Mouse (Mus musculus): ENCODE measurements around the gene Mapk13. TPM values are rescaled to one million over a fixed set of nuclear protein-coding genes. Genes with fewer than 3 reads are reported as not detected.

Mapk13 gene
- polyA plus RNA-seq, 1 experiment from 2014 or later = 211 TPM

GRCm38 (mm10) chr17:28803316-28803715 lies 34.2 kb downstream of the Mapk13 start:
- H3K36me3 ChIP-seq (ENCODE audit: control insufficient read depth, insufficient read depth, low read length) = peaks cover 6% of the 10 kb centered on the region
- H3K4me1 ChIP-seq (replicated peaks; ENCODE audit: control insufficient read depth, insufficient read depth) = peaks cover 3% of the 10 kb centered on the region; the same call in 1 of the 2 replicates
- 86% methylated on average over 1 of the region's 1 CpGs for WGBS
- H3K27me3 ChIP-seq (ENCODE audit: control insufficient read depth, insufficient read depth, low read length) = no peaks in the 10 kb centered on the region
- H3K4me3 ChIP-seq (ENCODE audit: low read depth, low read length) = no peak overlapping the region
- H3K9ac ChIP-seq (ENCODE audit: low read length) = no peak overlapping the region
- TF ChIP-seq EP300 (optimal IDR thresholded peaks at IDR 0.05) = no peak
- TF ChIP-seq CTCF (IDR thresholded peaks at IDR 0.05; ENCODE audit: low read depth) = no peak
- no peak for DNase-seq (ENCODE audit: low spot score)
- no peak overlapping the region for H3K4me2 ChIP-seq (replicated peaks; ENCODE audit: low read depth)
- ATAC-seq (ENCODE audit: low FRiP score, low TSS enrichment) = no peak
- H3K9me3 ChIP-seq (ENCODE audit: control insufficient read depth, low read length) = no peaks in the 10 kb centered on the region
- H3K27ac ChIP-seq (replicated peaks) = no peak overlapping the region

- Histone ChIP-seq H3K36me3 (ENCODE audit: control insufficient read depth, insufficient read depth, low read length) (peaks cover 6% of the 10 kb centered on the region), H3K4me3 (ENCODE audit: low read depth, low read length) (no peak overlapping the region), H3K4me1 (replicated peaks; ENCODE audit: control insufficient read depth, insufficient read depth) (no peaks in the 10 kb centered on the region; the same call in 1 of the 2 replicates), H3K27me3 (ENCODE audit: control insufficient read depth, insufficient read depth, low read length) (no peaks in the 10 kb centered on the region), H3K9ac (ENCODE audit: low read length) (no peak overlapping the region), H3K9me3 (ENCODE audit: control insufficient read depth, low read length) (no peaks in the 10 kb centered on the region), H3K4me2 (replicated peaks; ENCODE audit: low read depth) (no peak overlapping the region), H3K27ac (replicated peaks) (no peak overlapping the region)
- no peak for ATAC-seq (ENCODE audit: low FRiP score, low TSS enrichment)
- DNase-seq (ENCODE audit: low spot score) = no peak
- TF ChIP-seq CTCF (IDR thresholded peaks at IDR 0.05; ENCODE audit: low read depth) = no peak
- TF ChIP-seq EP300 (optimal IDR thresholded peaks at IDR 0.05) = no peak
- 87% methylated on average over 6 of the region's 6 CpGs for WGBS
These were observed 35.9 kb downstream of the Mapk13 start for GRCm38 (mm10) chr17:28804973-28805372.

DNA sequence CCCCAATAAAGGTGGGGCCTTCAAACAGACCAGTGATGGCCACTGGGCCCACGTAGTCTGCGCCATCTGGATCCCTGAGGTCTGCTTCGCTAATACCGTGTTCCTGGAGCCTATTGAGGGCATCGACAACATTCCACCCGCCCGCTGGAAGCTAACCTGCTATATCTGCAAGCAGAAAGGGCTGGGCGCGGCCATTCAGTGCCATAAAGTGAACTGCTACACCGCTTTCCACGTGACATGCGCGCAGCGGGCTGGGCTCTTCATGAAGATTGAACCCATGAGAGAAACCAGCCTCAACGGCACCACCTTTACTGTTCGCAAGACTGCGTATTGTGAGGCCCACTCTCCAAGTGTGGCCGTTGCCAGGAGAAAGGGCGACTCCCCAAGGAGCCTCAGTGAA lies 37.7 kb downstream of the Mapk13 start:
- Histone ChIP-seq H3K9me3 (ENCODE audit: control insufficient read depth, low read length) (no peaks in the 10 kb centered on the region), H3K4me3 (ENCODE audit: low read depth, low read length) (no peak overlapping the region), H3K27ac (replicated peaks) (no peak overlapping the region), H3K27me3 (ENCODE audit: control insufficient read depth, insufficient read depth, low read length) (no peaks in the 10 kb centered on the region), H3K4me1 (replicated peaks; ENCODE audit: control insufficient read depth, insufficient read depth) (no peaks in the 10 kb centered on the region; the same call in 1 of the 2 replicates), H3K36me3 (ENCODE audit: control insufficient read depth, insufficient read depth, low read length) (peaks cover 10% of the 10 kb centered on the region), H3K4me2 (replicated peaks; ENCODE audit: low read depth) (no peak overlapping the region), H3K9ac (ENCODE audit: low read length) (no peak overlapping the region)
- no peak for DNase-seq (ENCODE audit: low spot score)
- 94% methylated on average over 19 of the region's 19 CpGs for WGBS
- TF ChIP-seq EP300 (optimal IDR thresholded peaks at IDR 0.05) = no peak
- no peak for TF ChIP-seq CTCF (IDR thresholded peaks at IDR 0.05; ENCODE audit: low read depth)
- no peak for ATAC-seq (ENCODE audit: low FRiP score, low TSS enrichment)

DNA sequence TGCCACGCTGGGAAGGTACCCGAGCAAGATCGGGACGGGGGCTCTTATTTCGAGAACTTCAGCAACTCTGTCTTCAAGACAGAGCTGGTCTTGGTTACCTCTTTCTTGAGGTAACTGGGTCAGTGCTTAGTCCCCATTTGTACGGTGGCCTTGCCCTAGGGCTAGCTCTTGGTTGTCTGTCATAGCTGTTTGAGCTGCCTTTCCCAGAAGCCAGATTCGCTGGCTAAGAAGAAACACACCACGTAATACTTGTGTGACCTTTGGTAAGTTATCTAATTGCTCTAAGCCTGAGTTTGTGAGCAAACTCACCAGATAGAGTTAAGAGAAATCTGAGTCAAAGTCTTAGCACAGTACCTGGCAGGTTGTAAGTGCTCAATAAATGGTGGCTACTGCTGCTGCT lies 39.6 kb downstream of the Mapk13 start:
- H3K36me3 ChIP-seq (ENCODE audit: control insufficient read depth, insufficient read depth, low read length) = peaks cover 12% of the 10 kb centered on the region
- H3K27me3 ChIP-seq (ENCODE audit: control insufficient read depth, insufficient read depth, low read length) = no peaks in the 10 kb centered on the region
- ATAC-seq (ENCODE audit: low FRiP score, low TSS enrichment) = peak; percentile 56
- peak; percentile 29 for DNase-seq (ENCODE audit: low spot score)
- H3K27ac ChIP-seq (replicated peaks) = peak overlapping the region; percentile 24; the same call in 1 of the 2 replicates
- no peak overlapping the region for H3K9ac ChIP-seq (ENCODE audit: low read length)
- H3K9me3 ChIP-seq (ENCODE audit: control insufficient read depth, low read length) = no peaks in the 10 kb centered on the region
- no peak overlapping the region for H3K4me3 ChIP-seq (ENCODE audit: low read depth, low read length)
- no peak overlapping the region for H3K4me2 ChIP-seq (replicated peaks; ENCODE audit: low read depth)
- WGBS = 92% methylated on average over 8 of the region's 8 CpGs
- no peaks in the 10 kb centered on the region; the same call in 1 of the 2 replicates for H3K4me1 ChIP-seq (replicated peaks; ENCODE audit: control insufficient read depth, insufficient read depth)
- TF ChIP-seq CTCF (IDR thresholded peaks at IDR 0.05; ENCODE audit: low read depth) = no peak
- TF ChIP-seq EP300 (optimal IDR thresholded peaks at IDR 0.05) = no peak

DNA sequence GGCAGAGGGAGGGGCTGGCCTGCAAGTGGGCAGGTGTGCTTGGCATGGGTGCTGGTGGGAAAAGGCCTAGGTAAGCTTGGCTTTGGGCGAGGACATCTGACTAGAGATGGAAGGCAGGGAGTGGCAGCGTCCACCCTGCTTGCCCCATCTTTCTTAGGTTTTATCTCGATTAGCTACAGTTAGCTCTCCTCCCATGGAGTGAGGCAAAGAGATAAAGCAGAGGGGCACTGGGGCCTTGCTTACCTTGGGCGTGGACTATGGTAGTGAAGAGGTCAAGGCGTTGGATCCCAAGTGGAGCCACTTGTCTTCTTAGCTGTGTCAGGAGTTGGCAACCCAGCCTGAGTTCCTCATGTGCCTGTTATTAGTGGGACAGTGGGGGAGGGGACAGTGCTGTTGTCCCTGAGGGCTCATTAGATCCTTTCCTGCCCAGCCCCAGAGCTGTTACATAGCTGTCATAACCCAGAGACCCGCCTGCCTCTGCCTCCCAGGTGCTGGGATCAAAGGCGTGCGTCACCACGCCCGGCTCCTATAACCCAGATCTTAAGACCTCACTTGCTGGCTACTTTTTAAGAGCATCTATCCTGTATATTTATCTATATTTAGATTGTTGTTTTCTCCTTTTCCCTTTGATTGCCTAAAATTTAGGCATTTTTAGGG lies 40.2 kb downstream of the Mapk13 start:
- WGBS = 88% methylated on average over 10 of the region's 10 CpGs
- no peak overlapping the region for H3K9ac ChIP-seq (ENCODE audit: low read length)
- H3K9me3 ChIP-seq (ENCODE audit: control insufficient read depth, low read length) = no peaks in the 10 kb centered on the region
- no peak overlapping the region for H3K4me2 ChIP-seq (replicated peaks; ENCODE audit: low read depth)
- peaks cover 12% of the 10 kb centered on the region for H3K36me3 ChIP-seq (ENCODE audit: control insufficient read depth, insufficient read depth, low read length)
- no peak for TF ChIP-seq EP300 (optimal IDR thresholded peaks at IDR 0.05)
- TF ChIP-seq CTCF (IDR thresholded peaks at IDR 0.05; ENCODE audit: low read depth) = no peak
- peak; percentile 22 for ATAC-seq (ENCODE audit: low FRiP score, low TSS enrichment)
- no peaks in the 10 kb centered on the region; the same call in 1 of the 2 replicates for H3K4me1 ChIP-seq (replicated peaks; ENCODE audit: control insufficient read depth, insufficient read depth)
- peak; percentile 41 for DNase-seq (ENCODE audit: low spot score)
- no peak overlapping the region for H3K4me3 ChIP-seq (ENCODE audit: low read depth, low read length)
- 0 out of 2 replicates have a peak overlapping the region, but pooled peaks have one; percentile 4 for H3K27ac ChIP-seq (replicated peaks)
- H3K27me3 ChIP-seq (ENCODE audit: control insufficient read depth, insufficient read depth, low read length) = no peaks in the 10 kb centered on the region

DNA sequence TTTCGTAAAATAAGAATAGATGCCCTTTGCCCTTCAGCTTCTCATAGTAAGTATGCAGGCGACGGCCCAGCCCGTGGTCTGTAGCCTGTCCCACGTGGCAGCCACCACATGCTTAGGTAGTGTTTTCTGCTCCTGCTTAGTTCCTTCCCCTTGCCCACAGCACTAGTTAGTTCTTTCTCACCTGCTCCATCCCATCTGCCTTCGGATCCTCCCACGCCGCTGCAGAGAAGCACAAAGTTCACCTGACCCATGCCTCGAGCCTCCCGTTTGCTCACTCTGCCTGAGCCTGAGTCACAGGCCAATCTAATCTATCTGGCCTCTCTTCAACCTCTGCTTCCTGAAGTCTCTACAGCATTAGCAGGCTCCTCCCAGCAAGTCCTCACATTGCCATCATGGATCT lies 43.2 kb downstream of the Mapk13 start:
- H3K27me3 ChIP-seq (ENCODE audit: control insufficient read depth, insufficient read depth, low read length) = no peaks in the 10 kb centered on the region
- no peak overlapping the region for H3K4me3 ChIP-seq (ENCODE audit: low read depth, low read length)
- H3K36me3 ChIP-seq (ENCODE audit: control insufficient read depth, insufficient read depth, low read length) = peaks cover 6% of the 10 kb centered on the region; the same call in 1 of the 2 replicates
- peak; percentile 74 for DNase-seq (ENCODE audit: low spot score)
- ATAC-seq (ENCODE audit: low FRiP score, low TSS enrichment) = peak; percentile 82
- no peaks in the 10 kb centered on the region; the same call in 1 of the 2 replicates for H3K4me1 ChIP-seq (replicated peaks; ENCODE audit: control insufficient read depth, insufficient read depth)
- no peaks in the 10 kb centered on the region for H3K9me3 ChIP-seq (ENCODE audit: control insufficient read depth, low read length)
- no peak overlapping the region for H3K4me2 ChIP-seq (replicated peaks; ENCODE audit: low read depth)
- 83% methylated on average over 10 of the region's 10 CpGs for WGBS
- H3K27ac ChIP-seq (replicated peaks) = no peak overlapping the region
- TF ChIP-seq CTCF (IDR thresholded peaks at IDR 0.05; ENCODE audit: low read depth) (no peak), EP300 (optimal IDR thresholded peaks at IDR 0.05) (no peak)
- H3K9ac ChIP-seq (ENCODE audit: low read length) = no peak overlapping the region
